Mouse (Mus musculus) kidney, embryonic 16.5 days (tissue): ENCODE results near the gene Eps15l1. TPM values are rescaled to one million over a fixed set of nuclear protein-coding genes. Genes with fewer than 3 reads are reported as not detected.

Source experiments
- ATAC-seq: fragments of 200-750 bp; cut with Nextera tagmentation; 2 replicates; pipeline ENCODE4 v1.8.0; 2017; ENCODE audit warnings: moderate TSS enrichment; ENCODE audit not compliant: low FRiP score, low TSS enrichment
- H3K27ac ChIP-seq: fragments of 300-500 bp; sonication (generic); 2 replicates; pipeline ENCODE4 v1.5.1; 2014; ENCODE audit warnings: low read length
- H3K27me3 ChIP-seq: fragments of 300-500 bp; sonication (generic); 2 replicates; pipeline ENCODE4 v1.6.1; 2014; ENCODE audit warnings: low read length, control low read depth, mixed read lengths; ENCODE audit not compliant: insufficient read depth
- H3K36me3 ChIP-seq: fragments of 300-500 bp; sonication (generic); 2 replicates; pipeline ENCODE4 v1.6.1; 2014; ENCODE audit warnings: low read length, control low read depth, mixed read lengths; ENCODE audit not compliant: insufficient read depth
- H3K4me1 ChIP-seq: fragments of 300-500 bp; sonication (generic); 2 replicates; pipeline ENCODE4 v1.6.1; 2014; ENCODE audit warnings: low read length, control low read depth, mixed read lengths; ENCODE audit not compliant: insufficient read depth
- H3K4me2 ChIP-seq: fragments of 300-500 bp; sonication (generic); replicated peaks from 2 replicates; pipeline ENCODE4 v1.6.1; 2014; ENCODE audit warnings: low read depth, low read length
- H3K4me3 ChIP-seq: fragments of 300-500 bp; sonication (generic); 2 replicates; pipeline ENCODE4 v1.5.1; 2014; ENCODE audit warnings: mild to moderate bottlenecking, low read length
- H3K9ac ChIP-seq: fragments of 300-500 bp; sonication (generic); replicated peaks from 2 replicates; pipeline ENCODE4 v1.6.1; 2014; ENCODE audit warnings: low read length
- H3K9me3 ChIP-seq: fragments of 300-500 bp; sonication (generic); 2 replicates; pipeline ENCODE4 v1.6.1; 2016; ENCODE audit warnings: low read length, control low read depth
- WGBS: fragments of 180-500 bp; shearing (Covaris S2); extraction: QIAGEN DNeasy Blood & Tissue Kit; methylation state at CpG from one replicate; pipeline ENCODE4 v1.1.7; 2014; 5-methylcytosine and 5-hydroxymethylcytosine counted together
- polyA plus RNA-seq: library from polyadenylated mRNA; unstranded; fragments of >200 nt; fragmentation: Nextera tagmentation; extraction: Ambion mirVana; gene quantifications from 2 replicates; pipeline ENCODE4 v1.2.1, GENCODE M21; 2015

Gene Eps15l1
- polyA plus RNA-seq, 1 experiment from 2014 or later, result 61.3 TPM

DNA sequence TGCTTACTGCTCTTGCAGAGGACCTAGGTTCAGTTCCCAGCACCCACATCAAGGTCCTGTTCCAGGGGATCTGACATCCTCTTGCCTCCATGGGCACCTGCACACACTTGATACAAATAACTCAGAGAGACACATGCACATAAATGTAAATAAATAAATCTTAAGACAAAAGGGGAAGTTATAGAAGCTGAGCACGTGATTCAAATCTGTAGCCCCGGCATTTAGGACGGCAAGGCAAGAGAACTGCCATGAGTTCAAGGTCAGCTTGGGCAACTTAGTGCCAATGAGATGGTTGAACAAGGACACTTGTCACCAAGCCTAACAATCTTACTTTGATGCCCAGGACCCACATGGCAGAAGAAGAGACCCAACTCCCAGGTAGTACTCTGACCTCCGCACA, 3.2 kb downstream of the Eps15l1 start:
- WGBS, result 88% methylated on average over 4 of the region's 4 CpGs
- Histone ChIP-seq H3K4me3 (no peak overlapping the region), H3K36me3 (no peaks in the 10 kb centered on the region; the same call in 1 of the 2 replicates), H3K27me3 (no peaks in the 10 kb centered on the region), H3K4me1 (peaks cover 43% of the 10 kb centered on the region), H3K4me2 (no peak overlapping the region), H3K9me3 (no peaks in the 10 kb centered on the region), H3K9ac (no peak overlapping the region), H3K27ac (no peak overlapping the region)
- no peak for ATAC-seq

- WGBS, result 66% methylated on average over 2 of the region's 2 CpGs
- no peaks in the 10 kb centered on the region; the same call in 1 of the 2 replicates for H3K36me3 ChIP-seq
- H3K27me3 ChIP-seq, result no peaks in the 10 kb centered on the region
- no peak overlapping the region for H3K4me2 ChIP-seq
- H3K9me3 ChIP-seq, result no peaks in the 10 kb centered on the region
- ATAC-seq, result no peak
- H3K9ac ChIP-seq, result no peak overlapping the region
- H3K4me1 ChIP-seq, result peaks cover 36% of the 10 kb centered on the region
- no peak overlapping the region for H3K27ac ChIP-seq
- H3K4me3 ChIP-seq, result no peak overlapping the region
These were observed 6.0 kb downstream of the Eps15l1 start for GRCm38 (mm10) chr8:72415252-72415651.

DNA sequence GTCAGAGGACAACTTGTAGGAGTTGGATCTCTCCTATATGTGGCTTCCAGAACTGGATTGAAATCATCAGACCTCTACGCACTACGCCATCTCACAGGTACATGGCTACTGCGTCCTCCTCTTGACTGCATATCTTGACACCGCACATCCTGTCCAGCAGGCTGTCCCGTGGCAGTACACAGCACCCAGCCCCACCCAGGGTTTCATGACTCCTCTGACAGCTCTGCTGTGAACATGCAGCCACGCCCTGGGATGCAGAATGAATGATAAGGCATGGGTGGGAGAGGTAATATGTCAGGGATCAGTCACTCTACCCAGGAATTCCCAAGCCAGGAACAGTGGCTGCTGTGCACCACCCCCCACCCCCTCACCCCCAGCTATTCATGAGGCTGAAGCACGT, 7.4 kb downstream of the Eps15l1 start:
- H3K9ac ChIP-seq, result no peak overlapping the region
- WGBS, result 88% methylated on average over 7 of the region's 7 CpGs
- H3K27me3 ChIP-seq, result no peaks in the 10 kb centered on the region
- H3K36me3 ChIP-seq, result no peaks in the 10 kb centered on the region; the same call in 1 of the 2 replicates
- no peak overlapping the region for H3K4me2 ChIP-seq
- H3K4me3 ChIP-seq, result no peak overlapping the region
- H3K27ac ChIP-seq, result no peak overlapping the region
- no peaks in the 10 kb centered on the region for H3K9me3 ChIP-seq
- H3K4me1 ChIP-seq, result peaks cover 23% of the 10 kb centered on the region
- ATAC-seq, result no peak

GRCm38 (mm10) chr8:72409443-72409842, 11.8 kb downstream of the Eps15l1 start:
- H3K36me3 ChIP-seq, result no peaks in the 10 kb centered on the region
- H3K9ac ChIP-seq, result no peak overlapping the region
- 41% methylated on average over 3 of the region's 3 CpGs for WGBS
- no peak for ATAC-seq
- H3K27ac ChIP-seq, result no peak overlapping the region; the same call in 1 of the 2 replicates
- no peaks in the 10 kb centered on the region for H3K27me3 ChIP-seq
- H3K4me2 ChIP-seq, result no peak overlapping the region
- H3K4me1 ChIP-seq, result no peaks in the 10 kb centered on the region
- H3K4me3 ChIP-seq, result no peak overlapping the region
- H3K9me3 ChIP-seq, result no peaks in the 10 kb centered on the region

DNA sequence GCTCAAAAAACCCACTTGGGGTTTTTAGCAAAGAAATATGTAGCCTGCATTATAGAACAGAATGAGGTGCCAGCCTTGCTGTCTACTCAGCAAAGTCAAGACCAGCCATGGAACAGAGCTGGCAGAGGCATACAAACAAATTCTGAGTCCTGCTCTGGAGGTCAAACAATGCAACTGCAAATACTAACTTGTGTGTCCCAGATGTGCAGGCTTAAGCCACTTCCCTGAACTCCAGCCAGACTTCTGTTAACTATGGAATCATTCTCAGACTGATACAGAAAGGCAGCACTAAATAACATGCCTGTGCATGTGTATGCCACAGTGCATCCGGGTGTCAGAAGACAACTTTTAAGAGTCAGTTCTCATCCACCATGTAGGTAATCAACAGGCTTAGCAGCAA, 13.4 kb downstream of the Eps15l1 start:
- 86% methylated on average over 1 of the region's 1 CpGs for WGBS
- no peak overlapping the region for H3K9ac ChIP-seq

GRCm38 (mm10) chr8:72402981-72403380, 18.3 kb downstream of the Eps15l1 start:
- Histone ChIP-seq H3K27ac (no peak overlapping the region), H3K4me1 (peaks cover 7% of the 10 kb centered on the region; the same call in 1 of the 2 replicates), H3K36me3 (no peaks in the 10 kb centered on the region), H3K4me2 (no peak overlapping the region), H3K9ac (no peak overlapping the region), H3K4me3 (no peak overlapping the region), H3K27me3 (no peaks in the 10 kb centered on the region), H3K9me3 (no peaks in the 10 kb centered on the region)
- no peak for ATAC-seq
- WGBS, result 92% methylated on average over 3 of the region's 3 CpGs

More for the DNA sequence above, 13.4 kb downstream of the Eps15l1 start:
- H3K4me2 ChIP-seq, result no peak overlapping the region
- H3K4me3 ChIP-seq, result no peak overlapping the region
- no peaks in the 10 kb centered on the region for H3K9me3 ChIP-seq
- H3K27ac ChIP-seq, result no peak overlapping the region
- ATAC-seq, result no peak
- H3K27me3 ChIP-seq, result no peaks in the 10 kb centered on the region
- no peaks in the 10 kb centered on the region for H3K4me1 ChIP-seq
- no peaks in the 10 kb centered on the region for H3K36me3 ChIP-seq

DNA sequence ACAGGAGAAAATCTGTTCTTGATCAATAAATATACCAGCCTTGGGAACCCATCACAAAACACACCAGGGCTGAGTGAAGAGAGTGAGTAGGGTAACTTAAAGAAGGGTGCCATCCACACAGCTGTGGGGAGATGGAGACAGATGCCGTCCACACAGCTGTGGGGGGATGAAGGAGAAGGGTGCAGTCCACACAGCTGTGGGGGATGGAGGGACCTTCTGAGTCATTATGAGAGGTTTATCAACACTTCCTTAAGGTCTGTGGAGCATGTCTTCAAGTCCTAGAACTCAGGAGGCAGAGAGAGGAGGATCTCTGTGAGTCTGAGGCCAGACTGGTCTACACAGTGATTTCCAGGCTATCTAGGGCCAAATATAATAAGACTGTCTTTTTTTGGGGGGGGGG, 19.9 kb downstream of the Eps15l1 start:
- Histone ChIP-seq H3K4me3 (no peak overlapping the region), H3K9ac (no peak overlapping the region), H3K9me3 (no peaks in the 10 kb centered on the region), H3K36me3 (peaks cover 12% of the 10 kb centered on the region; the same call in 1 of the 2 replicates), H3K27ac (no peak overlapping the region), H3K4me2 (no peak overlapping the region), H3K4me1 (peaks cover 7% of the 10 kb centered on the region; the same call in 1 of the 2 replicates), H3K27me3 (no peaks in the 10 kb centered on the region)
- no peak for ATAC-seq
- WGBS, result 86% methylated on average over 1 of the region's 1 CpGs

DNA sequence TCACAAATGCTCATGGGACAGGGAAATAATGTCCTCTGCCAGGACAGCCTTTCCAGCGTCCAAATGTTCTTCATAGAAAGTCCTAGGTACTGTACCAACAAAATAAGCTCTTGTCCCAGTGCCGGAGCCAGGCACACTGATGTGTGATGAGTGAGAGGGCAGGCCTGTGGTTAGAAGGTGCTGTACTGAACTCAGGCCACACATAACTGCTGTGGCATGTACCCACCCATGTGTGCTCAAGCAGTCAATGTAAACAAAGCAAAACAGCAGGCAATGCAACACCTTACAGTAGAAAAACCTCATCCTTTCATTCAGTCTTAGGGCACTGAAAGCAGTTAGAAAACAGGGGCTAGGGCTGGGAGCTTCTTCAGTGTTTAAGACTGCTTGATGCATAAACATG, 35.5 kb downstream of the Eps15l1 start:
- Histone ChIP-seq H3K4me2 (no peak overlapping the region), H3K27ac (no peak overlapping the region), H3K36me3 (peaks cover 85% of the 10 kb centered on the region), H3K4me1 (no peaks in the 10 kb centered on the region), H3K9ac (no peak overlapping the region), H3K27me3 (no peaks in the 10 kb centered on the region), H3K9me3 (no peaks in the 10 kb centered on the region), H3K4me3 (no peak overlapping the region)
- WGBS, result 91% methylated on average over 2 of the region's 2 CpGs
- no peak for ATAC-seq

GRCm38 (mm10) chr8:72382395-72382794, 38.9 kb downstream of the Eps15l1 start:
- WGBS, result 66% methylated on average over 5 of the region's 5 CpGs
- no peaks in the 10 kb centered on the region for H3K27me3 ChIP-seq
- H3K4me3 ChIP-seq, result no peak overlapping the region
- ATAC-seq, result no peak
- peaks cover 92% of the 10 kb centered on the region for H3K36me3 ChIP-seq
- no peaks in the 10 kb centered on the region for H3K4me1 ChIP-seq
- no peak overlapping the region for H3K27ac ChIP-seq
- H3K9me3 ChIP-seq, result no peaks in the 10 kb centered on the region
- H3K4me2 ChIP-seq, result no peak overlapping the region
- no peak overlapping the region for H3K9ac ChIP-seq

DNA sequence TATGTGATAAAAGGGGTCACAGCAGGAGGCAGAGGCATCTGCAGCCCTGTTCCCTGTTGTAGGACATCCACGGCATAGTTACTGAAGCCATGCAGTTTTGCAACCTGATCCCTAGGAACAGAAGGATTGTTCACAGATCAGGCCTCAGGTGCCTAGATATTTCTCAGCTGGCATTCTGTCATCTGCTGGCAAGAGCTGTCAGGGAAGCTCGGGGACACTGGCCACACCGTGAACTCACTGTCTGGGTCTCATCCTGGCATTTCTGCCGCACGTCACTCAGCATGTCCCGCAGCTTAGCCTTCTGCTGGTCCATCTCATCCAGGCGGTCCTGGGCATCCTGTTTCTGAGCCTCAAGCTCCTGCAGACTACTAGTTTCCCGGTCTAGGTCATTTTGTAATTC, 40.6 kb downstream of the Eps15l1 start:
- H3K9me3 ChIP-seq, result no peaks in the 10 kb centered on the region
- 81% methylated on average over 8 of the region's 8 CpGs for WGBS
- no peak overlapping the region for H3K4me2 ChIP-seq
- no peak overlapping the region for H3K4me3 ChIP-seq
- no peak overlapping the region for H3K9ac ChIP-seq
- H3K4me1 ChIP-seq, result no peaks in the 10 kb centered on the region
- H3K27ac ChIP-seq, result no peak overlapping the region
- H3K36me3 ChIP-seq, result peaks cover 92% of the 10 kb centered on the region
- H3K27me3 ChIP-seq, result no peaks in the 10 kb centered on the region
- no peak for ATAC-seq
